Mouse (Mus musculus) heart, embryonic 10.5 days (tissue): ENCODE measurements around the gene Slfn1. TPM values are rescaled to one million over a fixed set of nuclear protein-coding genes. Genes with fewer than 3 reads are reported as not detected.
"Not testable (repeated sequence)": the region's sequence is repeated elsewhere in the genome, so short reads cannot be mapped to it uniquely, and the experiment has no call there.

ENCODE experiments used
- DNase-seq: peaks from one replicate; pipeline ENCODE4 v3.0.0-alpha.2; 2017; ENCODE audit warnings: low spot score
- H3K27ac ChIP-seq: fragments of 300-500 bp; sonication (generic); 2 replicates; pipeline ENCODE4 v1.5.1; 2016; ENCODE audit warnings: mild to moderate bottlenecking
- H3K27me3 ChIP-seq: fragments of 300-500 bp; sonication (generic); 2 replicates; pipeline ENCODE4 v1.6.1; 2016; ENCODE audit warnings: mild to moderate bottlenecking; ENCODE audit not compliant: poor library complexity, insufficient read depth, severe bottlenecking
- H3K36me3 ChIP-seq: fragments of 300-500 bp; sonication (generic); 2 replicates; pipeline ENCODE4 v1.6.1; 2016; ENCODE audit warnings: mild to moderate bottlenecking, moderate library complexity
- H3K4me1 ChIP-seq: fragments of 300-500 bp; sonication (generic); 2 replicates; pipeline ENCODE4 v1.6.1; 2016; ENCODE audit warnings: mild to moderate bottlenecking
- H3K4me3 ChIP-seq: fragments of 300-500 bp; sonication (generic); 2 replicates; pipeline ENCODE4 v1.5.1; 2016; ENCODE audit warnings: mild to moderate bottlenecking, moderate library complexity
- H3K9me3 ChIP-seq: fragments of 300-500 bp; sonication (generic); 2 replicates; pipeline ENCODE4 v1.6.1; 2016; ENCODE audit warnings: mild to moderate bottlenecking, moderate library complexity
- WGBS: fragments of 180-500 bp; shearing (Covaris S2); methylation state at CpG from one replicate; pipeline ENCODE4 v1.1.7; 2016; 5-methylcytosine and 5-hydroxymethylcytosine counted together
- polyA plus RNA-seq: library from polyadenylated mRNA; unstranded; fragments of >200 nt; fragmentation: Nextera tagmentation; extraction: Ambion mirVana; gene quantifications from 2 replicates; pipeline ENCODE4 v1.2.1, GENCODE M21; 2016

The Slfn1 gene
- polyA plus RNA-seq, 1 experiment from 2014 or later, result not detected

DNA sequence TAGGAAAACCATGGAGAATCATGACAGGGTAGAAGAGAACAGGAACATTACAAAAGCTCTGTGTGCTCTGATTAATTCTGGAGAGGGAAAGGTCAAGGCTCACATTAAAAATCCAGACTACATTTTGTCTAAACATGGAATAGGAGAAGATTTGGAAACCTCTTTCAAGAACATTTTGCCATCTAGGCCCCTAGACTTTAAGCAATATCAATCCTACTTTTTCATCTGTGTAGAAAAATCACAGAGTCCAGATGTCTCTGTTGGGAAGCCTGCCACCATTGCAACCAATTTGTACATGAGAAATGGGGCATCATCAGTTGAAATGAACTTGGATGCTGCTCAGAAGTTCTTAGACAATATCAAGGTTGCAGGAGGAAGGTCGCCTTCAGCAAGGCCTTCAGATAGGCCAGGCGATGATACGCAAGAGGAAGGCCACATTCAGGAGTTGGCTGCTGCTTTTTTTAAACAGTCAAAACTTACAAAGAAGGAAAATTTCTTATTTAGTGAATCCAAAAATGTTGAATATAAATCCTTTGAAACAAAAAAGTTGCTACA lies 4.6 kb downstream of the Slfn1 start:
- H3K4me1 ChIP-seq, result no peaks in the 10 kb centered on the region
- WGBS, result 91% methylated on average over 3 of the region's 3 CpGs
- DNase-seq, result no peak
- no peaks in the 10 kb centered on the region for H3K36me3 ChIP-seq
- H3K27me3 ChIP-seq, result no peaks in the 10 kb centered on the region
- no peak overlapping the region for H3K4me3 ChIP-seq
- no peaks in the 10 kb centered on the region for H3K9me3 ChIP-seq
- no peak overlapping the region for H3K27ac ChIP-seq

DNA sequence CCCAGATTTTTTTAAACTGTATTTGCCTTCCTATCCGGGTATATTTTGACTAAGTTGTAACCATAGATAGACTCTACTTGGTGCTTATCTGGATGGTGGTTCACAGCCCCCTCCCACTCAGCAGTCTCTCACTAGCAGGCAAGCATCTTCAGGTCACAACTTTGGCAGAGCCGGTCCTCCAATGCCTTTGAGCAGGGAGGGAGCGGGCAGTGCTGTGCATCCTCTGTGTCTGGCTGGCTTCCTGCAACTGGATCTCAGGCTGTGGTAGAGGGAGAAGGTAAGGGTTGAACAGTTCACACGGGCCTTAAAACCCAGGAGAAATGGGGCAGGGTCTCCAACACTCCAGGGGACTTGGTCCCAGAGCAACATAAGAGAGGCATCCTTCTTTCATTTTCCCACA lies 6.5 kb downstream of the Slfn1 start:
- DNase-seq, result no peak
- no peaks in the 10 kb centered on the region for H3K27me3 ChIP-seq
- no peaks in the 10 kb centered on the region for H3K36me3 ChIP-seq
- no peaks in the 10 kb centered on the region for H3K4me1 ChIP-seq
- no peaks in the 10 kb centered on the region for H3K9me3 ChIP-seq
- no peak overlapping the region for H3K27ac ChIP-seq
- H3K4me3 ChIP-seq, result no peak overlapping the region
- WGBS, result 60% methylated on average over 4 of the region's 4 CpGs

DNA sequence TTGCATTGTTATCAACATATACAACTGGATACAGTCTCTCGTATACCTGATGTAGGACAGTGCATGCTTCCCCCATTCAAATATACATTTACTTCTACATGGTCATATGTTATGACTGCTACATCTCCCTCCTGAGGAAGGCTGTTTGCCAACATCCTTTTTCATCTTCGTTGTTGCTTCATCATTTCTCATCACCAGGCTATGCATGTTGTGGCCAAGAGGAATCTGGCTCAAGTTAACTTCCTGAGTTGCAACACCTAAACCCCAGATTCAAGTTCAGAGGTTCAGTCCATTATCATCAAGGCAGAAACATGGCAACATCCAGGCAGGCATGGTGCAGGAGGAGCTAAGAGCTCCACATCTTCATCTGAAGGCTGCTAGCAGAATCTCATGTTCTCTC lies 8.3 kb downstream of the Slfn1 start:
- no peaks in the 10 kb centered on the region for H3K36me3 ChIP-seq
- no peaks in the 10 kb centered on the region for H3K27me3 ChIP-seq
- WGBS, result 78% methylated on average over 2 of the region's 2 CpGs
- no peak overlapping the region for H3K4me3 ChIP-seq
- H3K27ac ChIP-seq, result no peak overlapping the region
- H3K4me1 ChIP-seq, result no peaks in the 10 kb centered on the region
- no peak for DNase-seq
- H3K9me3 ChIP-seq, result no peaks in the 10 kb centered on the region

DNA sequence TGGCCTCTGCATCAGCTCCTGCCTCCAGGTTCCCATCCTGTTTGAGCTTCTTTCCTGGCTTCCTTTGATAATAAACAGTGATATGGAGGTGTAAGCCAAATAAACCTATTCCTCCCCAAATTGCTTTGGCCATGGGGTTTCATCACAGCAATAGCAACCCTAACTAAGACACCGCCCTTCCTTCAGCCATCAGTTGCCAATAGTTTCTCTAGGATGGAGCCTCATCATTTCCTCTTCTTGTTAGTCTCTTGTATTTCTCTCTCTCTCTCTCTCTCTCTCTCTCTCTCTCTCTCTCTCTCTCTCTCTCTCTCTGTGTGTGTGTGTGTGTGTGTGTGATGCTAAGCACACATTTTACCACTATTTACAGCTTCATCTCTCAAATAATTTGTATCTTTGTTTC lies 9.0 kb downstream of the Slfn1 start:
- H3K36me3 ChIP-seq, DNase-seq, H3K9me3 ChIP-seq, H3K27me3 ChIP-seq, H3K4me3 ChIP-seq, H3K4me1 ChIP-seq, H3K27ac ChIP-seq: not testable (repeated sequence)
- 100% methylated on average over 1 of the region's 1 CpGs for WGBS

DNA sequence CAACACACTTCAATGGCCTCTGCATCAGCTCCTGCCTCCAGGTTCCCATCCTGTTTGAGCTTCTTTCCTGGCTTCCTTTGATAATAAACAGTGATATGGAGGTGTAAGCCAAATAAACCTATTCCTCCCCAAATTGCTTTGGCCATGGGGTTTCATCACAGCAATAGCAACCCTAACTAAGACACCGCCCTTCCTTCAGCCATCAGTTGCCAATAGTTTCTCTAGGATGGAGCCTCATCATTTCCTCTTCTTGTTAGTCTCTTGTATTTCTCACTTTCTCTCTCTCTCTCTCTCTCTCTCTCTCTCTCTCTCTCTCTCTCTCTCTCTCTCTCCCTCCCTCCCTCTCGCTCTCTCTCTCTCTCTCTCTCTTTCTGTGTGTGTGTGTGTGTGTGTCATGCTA lies 20.6 kb downstream of the Slfn1 start:
- 100% methylated on average over 1 of the region's 2 CpGs for WGBS
- H3K4me3 ChIP-seq, result not testable (repeated sequence)

DNA sequence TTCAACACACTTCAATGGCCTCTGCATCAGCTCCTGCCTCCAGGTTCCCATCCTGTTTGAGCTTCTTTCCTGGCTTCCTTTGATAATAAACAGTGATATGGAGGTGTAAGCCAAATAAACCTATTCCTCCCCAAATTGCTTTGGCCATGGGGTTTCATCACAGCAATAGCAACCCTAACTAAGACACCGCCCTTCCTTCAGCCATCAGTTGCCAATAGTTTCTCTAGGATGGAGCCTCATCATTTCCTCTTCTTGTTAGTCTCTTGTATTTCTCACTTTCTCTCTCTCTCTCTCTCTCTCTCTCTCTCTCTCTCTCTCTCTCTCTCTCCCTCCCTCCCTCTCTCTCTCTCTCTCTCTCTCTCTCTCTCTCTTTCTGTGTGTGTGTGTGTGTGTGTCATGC lies 32.3 kb downstream of the Slfn1 start:
- not testable (repeated sequence) for H3K36me3 ChIP-seq, H3K4me3 ChIP-seq, H3K4me1 ChIP-seq, DNase-seq, H3K27me3 ChIP-seq, H3K27ac ChIP-seq, H3K9me3 ChIP-seq
- WGBS, result no CpG with 5 or more reads among the region's 1 CpGs

More for the DNA sequence above, 20.6 kb downstream of the Slfn1 start:
- not testable (repeated sequence) for H3K27ac ChIP-seq, H3K4me1 ChIP-seq, H3K36me3 ChIP-seq, H3K27me3 ChIP-seq, H3K9me3 ChIP-seq, DNase-seq

Other genes with a start within 250 kb of the Slfn1 start
- gene Rffl, start 245.6 kb upstream of the Slfn1 start, polyA plus RNA-seq, result 7.5 and 7.9 TPM in 2 replicates
- 14.2 and 16.6 TPM in 2 replicates for gene Rad51d, start 226.2 kb upstream of the Slfn1 start, polyA plus RNA-seq
- gene Fndc8, start 224.7 kb upstream of the Slfn1 start, polyA plus RNA-seq, result 0.06 and 0.11 TPM in 2 replicates
- gene Nle1, start 208.4 kb upstream of the Slfn1 start, polyA plus RNA-seq, result 29.1 and 37.7 TPM in 2 replicates
- gene Unc45b, start 206.3 kb upstream of the Slfn1 start, polyA plus RNA-seq, result 185 and 294 TPM in 2 replicates
- 0.35 and 0.86 TPM in 2 replicates for gene Slfn5, start 165.5 kb upstream of the Slfn1 start, polyA plus RNA-seq
- gene Slfn9, start 125.0 kb upstream of the Slfn1 start, polyA plus RNA-seq, result 12.6 and 17.8 TPM in 2 replicates
- 0.04 and 0.30 TPM in 2 replicates for gene Slfn8, start 96.0 kb upstream of the Slfn1 start, polyA plus RNA-seq
- 1.3 and 1.5 TPM in 2 replicates for gene Slfn2, start 51.7 kb upstream of the Slfn1 start, polyA plus RNA-seq
- gene Slfn4, start 58.3 kb downstream of the Slfn1 start, polyA plus RNA-seq, result not detected in 2 replicates
- gene Slfn3, start 74.5 kb downstream of the Slfn1 start, polyA plus RNA-seq, result 0.49 and 0.99 TPM in 2 replicates
- 0.58 and 0.79 TPM in 2 replicates for gene Slfn14, start 169.9 kb downstream of the Slfn1 start, polyA plus RNA-seq
- gene Ap2b1, start 182.2 kb downstream of the Slfn1 start, polyA plus RNA-seq, result 48.2 and 55.0 TPM in 2 replicates
- gene Pex12, start 185.7 kb downstream of the Slfn1 start, polyA plus RNA-seq, result 9.6 and 11.9 TPM in 2 replicates